Mouse (Mus musculus): ENCODE measurements around the gene Pgm5.

DNA sequence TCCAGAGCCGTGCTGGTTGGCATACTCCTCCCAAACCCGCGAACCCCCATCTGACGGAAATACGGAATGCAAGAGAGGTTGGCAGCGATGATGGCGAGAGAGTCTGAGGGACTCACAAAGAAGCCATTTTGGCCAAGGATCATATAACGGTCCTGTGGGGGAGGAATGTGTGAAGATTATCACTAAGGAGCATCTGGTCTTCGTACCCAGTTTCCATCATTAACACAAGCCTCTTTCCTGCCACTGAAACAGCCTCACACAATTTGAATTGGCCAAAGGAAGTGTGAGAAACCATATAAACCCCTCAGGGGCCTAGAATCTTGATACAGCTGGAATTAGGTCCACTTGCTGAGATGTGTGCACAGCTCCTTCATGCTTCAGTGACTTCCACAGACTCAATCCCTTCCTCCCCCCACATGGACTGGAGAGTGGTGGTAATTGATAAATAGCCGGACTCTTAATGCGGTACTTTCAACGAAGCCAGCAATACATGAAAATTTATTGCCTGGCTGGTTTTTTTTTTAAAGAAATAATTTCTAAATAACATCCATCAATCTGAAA, 45.9 kb downstream of the Pgm5 start:
- TF ChIP-seq POLR2A (IDR thresholded peaks at IDR 0.05; ENCODE audit: low read depth, low read length) (no peak), CTCF (IDR thresholded peaks at IDR 0.05; ENCODE audit: extremely low read depth, insufficient read length, insufficient replicate concordance, low read depth, low read length) (no peak)
